Comparison of ENCODE assay signal across 21 mouse cellular contexts in genomic region chr8:85336211-85336933, GRCm38 (mm10). TPM values are rescaled to one million over a fixed set of nuclear protein-coding genes. Genes with fewer than 3 reads are reported as not detected.
DNase-seq lines count a peak whose midpoint lies in the region; ATAC-seq and TF ChIP-seq lines count a peak whose summit lies in the region.
"Had no signal": no experiment of that assay in that cellular context is flagged by ENCODE, and none has a peak within 500 bp of the region (broad histone marks: within the 10 kb centered on the region; RNA-seq: fewer than 3 reads in every experiment).

No protein-coding gene starts in this region.

- H3K36me3 ChIP-seq in liver, embryonic 14.5 days (replicated peaks; ENCODE audit: control insufficient read depth, insufficient read depth, low read depth) = peaks cover 17% of the 10 kb centered on the region
- no peaks in the 10 kb centered on the region for H3K36me3 ChIP-seq in liver, embryonic 11.5 days (ENCODE audit: control insufficient read depth, insufficient read depth, low read length)
- no peaks in the 10 kb centered on the region for H3K36me3 ChIP-seq in intestine, postnatal 0 days (ENCODE audit: control insufficient read depth, insufficient read depth)
- H3K36me3 ChIP-seq: embryonic facial prominence, embryonic 15.5 days; hindbrain, embryonic 10.5 days had no signal

- H3K27me3 ChIP-seq in liver, embryonic 14.5 days (ENCODE audit: control insufficient read depth, insufficient read depth, low read length) = no peaks in the 10 kb centered on the region
- no peaks in the 10 kb centered on the region for H3K27me3 ChIP-seq in liver, embryonic 11.5 days (replicated peaks; ENCODE audit: control insufficient read depth, insufficient read depth, low read length)
- H3K27me3 ChIP-seq in intestine, postnatal 0 days (replicated peaks; ENCODE audit: control insufficient read depth, insufficient read depth, low read length) = no peaks in the 10 kb centered on the region
- H3K27me3 ChIP-seq: embryonic facial prominence, embryonic 15.5 days; forebrain, embryonic 13.5 days had no signal

- ATAC-seq in liver, embryonic 14.5 days (ENCODE audit: insufficient read depth) = no peak
- ATAC-seq in liver, embryonic 11.5 days (replicated peaks; ENCODE audit: low FRiP score) = no peak
- ATAC-seq in intestine, postnatal 0 days = peak; percentile 74
- ATAC-seq: forebrain, embryonic 13.5 days; forebrain, postnatal 0 days had no signal

- no peak overlapping the region for H3K4me3 ChIP-seq in liver, embryonic 14.5 days (ENCODE audit: insufficient read depth in 1 of 2, low read depth in 2 of 2, low read length in 2 of 2)
- no peak overlapping the region for H3K4me3 ChIP-seq in liver, embryonic 11.5 days (ENCODE audit: low read depth, low read length)
- no peak overlapping the region; the same call in 1 of the 2 replicates for H3K4me3 ChIP-seq in intestine, postnatal 0 days (ENCODE audit: low read depth, low read length)
- H3K4me3 ChIP-seq: embryonic facial prominence, embryonic 15.5 days; forebrain, embryonic 13.5 days; gastrocnemius, adult 2 months; hindbrain, embryonic 10.5 days had no signal

- no peaks in the 10 kb centered on the region for H3K9me3 ChIP-seq in liver, embryonic 14.5 days (ENCODE audit: control insufficient read depth, low read length)
- no peaks in the 10 kb centered on the region for H3K9me3 ChIP-seq in liver, embryonic 11.5 days (ENCODE audit: control insufficient read depth, low read length)
- no peaks in the 10 kb centered on the region for H3K9me3 ChIP-seq in intestine, postnatal 0 days (ENCODE audit: control insufficient read depth)
- H3K9me3 ChIP-seq: embryonic facial prominence, embryonic 15.5 days; forebrain, embryonic 13.5 days; hindbrain, embryonic 10.5 days had no signal

- H3K4me1 ChIP-seq in liver, embryonic 14.5 days (replicated peaks; ENCODE audit: control insufficient read depth in 2 of 2, insufficient read depth in 2 of 2, low read length in 1 of 2) = peaks cover 9 to 17% of the 10 kb centered on the region in 2 experiments
- H3K4me1 ChIP-seq in liver, embryonic 11.5 days (replicated peaks; ENCODE audit: control insufficient read depth, insufficient read depth, low read length) = peaks cover 10% of the 10 kb centered on the region
- H3K4me1 ChIP-seq in intestine, postnatal 0 days (replicated peaks; ENCODE audit: control insufficient read depth, insufficient read depth, low read length) = peaks cover 11% of the 10 kb centered on the region
- H3K4me1 ChIP-seq: forebrain, embryonic 13.5 days had no signal

- no peak overlapping the region for H3K9ac ChIP-seq in liver, embryonic 14.5 days (replicated peaks)
- no peak overlapping the region for H3K9ac ChIP-seq in liver, embryonic 11.5 days (ENCODE audit: low read depth, low read length)
- no peak overlapping the region for H3K9ac ChIP-seq in intestine, postnatal 0 days (ENCODE audit: low read depth, low read length)
- H3K9ac ChIP-seq: embryonic facial prominence, embryonic 15.5 days; forebrain, embryonic 13.5 days; forebrain, postnatal 0 days; hindbrain, embryonic 14.5 days had no signal

- no peak overlapping the region for H3K27ac ChIP-seq in liver, embryonic 14.5 days
- H3K27ac ChIP-seq in liver, embryonic 11.5 days (ENCODE audit: low read depth, low read length) = no peak overlapping the region
- H3K27ac ChIP-seq in intestine, postnatal 0 days (ENCODE audit: low read depth, low read length) = peak overlapping the region; percentile 73
- H3K27ac ChIP-seq: embryonic facial prominence, embryonic 15.5 days; forebrain, embryonic 13.5 days; gastrocnemius, adult 2 months; hindbrain, embryonic 10.5 days; hindbrain, embryonic 14.5 days had no signal

- TF ChIP-seq CTCF in liver, embryonic 14.5 days (IDR thresholded peaks at IDR 0.05; ENCODE audit: low read depth) = no peak
- no peak for TF ChIP-seq CTCF in intestine, postnatal 0 days (IDR thresholded peaks at IDR 0.05; ENCODE audit: low read depth)

- 74% methylated on average over 6 of the region's 6 CpGs for WGBS in liver, embryonic 14.5 days (ENCODE audit: insufficient replicate concordance)
- WGBS in liver, embryonic 11.5 days = 72% methylated on average over 6 of the region's 6 CpGs
- 31% methylated on average over 6 of the region's 6 CpGs for WGBS in intestine, postnatal 0 days

- intact Hi-C loops in heart, postnatal 36 days (cut with DNase I) = no loop called here

- no peak overlapping the region for H3K4me2 ChIP-seq in liver, embryonic 14.5 days (ENCODE audit: low read depth)
- no peak overlapping the region for H3K4me2 ChIP-seq in liver, embryonic 11.5 days
- peak overlapping the region; percentile 52 for H3K4me2 ChIP-seq in intestine, postnatal 0 days (replicated peaks; ENCODE audit: low read depth)
- H3K4me2 ChIP-seq: embryonic facial prominence, embryonic 15.5 days; forebrain, embryonic 13.5 days; hindbrain, embryonic 14.5 days had no signal

- DNase-seq in heart, adult 11 months = peak; percentile 73
- DNase-seq in heart, postnatal 36 days = no peak
- DNase-seq in liver, embryonic 14.5 days (ENCODE audit: low read depth in 3 of 3, low spot score in 3 of 3) = peak in 2 of 3 experiments; percentile 28 to 30
- DNase-seq in liver, embryonic 11.5 days (ENCODE audit: low spot score) = no peak
- no peak for DNase-seq in urinary bladder, postnatal 10 days (ENCODE audit: low spot score)
- no peak for DNase-seq in testis, postnatal 14 days (ENCODE audit: low spot score)
- DNase-seq in frontal cortex, postnatal 25 days (ENCODE audit: low spot score in 2 of 2) = no peak
- DNase-seq: adrenal gland, postnatal 10 days; cerebellum, adult 11-12 months; cerebellum, adult 9-10 months; cerebellum, postnatal 25 days; forebrain, postnatal 0 days; gastrocnemius, adult 2 months; gastrocnemius, postnatal 25 days; heart, postnatal 14 days had no signal

- TF ChIP-seq EP300 in liver, embryonic 14.5 days (IDR thresholded peaks at IDR 0.05; ENCODE audit: low read depth) = no peak

RNA-seq across cellular contexts. Expression of gene Vps35, which starts 36.8 kb away (rescaled TPM):
- total RNA-seq in heart, postnatal 36 days (2021) = 10 to 100 TPM; 70.7 to 71.1 TPM
- 24.6 and 35.6 TPM in 2 replicates for polyA plus RNA-seq in liver, embryonic 14.5 days (2012; rRNA removed)
- 89.9 and 97.5 TPM in 2 replicates for polyA plus RNA-seq in liver, embryonic 14.5 days (2014; fragmentation: Nextera tagmentation; extraction: Ambion mirVana)
- polyA plus RNA-seq in liver, embryonic 11.5 days (2014; fragmentation: Nextera tagmentation; extraction: Ambion mirVana) = 142 and 178 TPM in 2 replicates
- polyA plus RNA-seq in intestine, postnatal 0 days (2015; fragmentation: Nextera tagmentation; extraction: Ambion mirVana) = 124 and 133 TPM in 2 replicates

RNA-seq across cellular contexts. Expression of gene Orc6, which starts 36.9 kb away (rescaled TPM):
- 1 to 10 TPM; 5.8 to 8.2 TPM for total RNA-seq in heart, postnatal 36 days (2021)
- polyA plus RNA-seq in liver, embryonic 14.5 days (2012; rRNA removed) = 44.4 and 71.7 TPM in 2 replicates
- polyA plus RNA-seq in liver, embryonic 14.5 days (2014; fragmentation: Nextera tagmentation; extraction: Ambion mirVana) = 108 and 109 TPM in 2 replicates
- polyA plus RNA-seq in liver, embryonic 11.5 days (2014; fragmentation: Nextera tagmentation; extraction: Ambion mirVana) = 165 and 170 TPM in 2 replicates
- polyA plus RNA-seq in intestine, postnatal 0 days (2015; fragmentation: Nextera tagmentation; extraction: Ambion mirVana) = 32.6 and 34.5 TPM in 2 replicates

RNA-seq across cellular contexts. Expression of gene Mylk3, which starts 49.8 kb away (rescaled TPM):
- 100 to 1,000 TPM; 418 to 460 TPM for total RNA-seq in heart, postnatal 36 days (2021)
- 33.0 and 42.1 TPM in 2 replicates for polyA plus RNA-seq in liver, embryonic 14.5 days (2012; rRNA removed)
- polyA plus RNA-seq in liver, embryonic 14.5 days (2014; fragmentation: Nextera tagmentation; extraction: Ambion mirVana) = 48.7 and 53.1 TPM in 2 replicates
- 26.6 and 31.3 TPM in 2 replicates for polyA plus RNA-seq in liver, embryonic 11.5 days (2014; fragmentation: Nextera tagmentation; extraction: Ambion mirVana)
- polyA plus RNA-seq in intestine, postnatal 0 days (2015; fragmentation: Nextera tagmentation; extraction: Ambion mirVana) = 15.6 and 17.5 TPM in 2 replicates
- polyA plus RNA-seq: C2C12 had no signal

Comparison
In these comparisons a context has a peak if more than half of its experiments do, and no peak if none do; other contexts are left out.
1. DNase-seq: peak in heart, adult 11 months (single experiment) and liver, embryonic 14.5 days (2 of 3); none in heart, postnatal 36 days (0 of 2), liver, embryonic 11.5 days (single experiment), urinary bladder, postnatal 10 days (single experiment), testis, postnatal 14 days (single experiment) and frontal cortex, postnatal 25 days (0 of 2).